Mouse (Mus musculus) kidney, adult 18-20 months (tissue): ENCODE measurements around the gene Gm8362.
"Not testable (repeated sequence)": the region's sequence is repeated elsewhere in the genome, so short reads cannot be mapped to it uniquely, and the experiment has no call there.

Experiments
- DNase-seq: peaks from one replicate; pipeline ENCODE4 v3.0.0; 2021

The Gm8362 gene

DNA sequence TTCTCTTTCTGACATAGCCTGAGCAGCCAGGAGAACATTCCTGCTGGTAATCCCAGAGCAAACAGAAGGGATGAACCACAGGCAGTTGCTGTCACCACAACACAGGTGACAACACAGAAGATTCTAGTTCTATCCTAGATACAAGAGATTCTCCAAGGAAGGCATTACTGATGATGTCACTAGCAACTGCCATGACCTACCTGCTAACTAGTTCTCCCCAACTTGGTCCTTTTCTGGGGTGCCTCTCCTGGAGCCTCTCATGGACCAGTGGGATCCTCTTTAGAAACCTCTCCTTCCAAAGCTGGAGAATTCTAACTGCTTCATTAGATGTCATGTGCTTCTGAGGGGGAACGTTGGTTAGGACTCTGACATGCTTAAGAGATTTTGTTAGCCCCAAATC is at the start of gene Gm8362:
Gene Gm8362 (minus strand): TSS at position 101 of the 400 bp plus-strand sequence.
- DNase-seq, result not testable (repeated sequence)

DNA sequence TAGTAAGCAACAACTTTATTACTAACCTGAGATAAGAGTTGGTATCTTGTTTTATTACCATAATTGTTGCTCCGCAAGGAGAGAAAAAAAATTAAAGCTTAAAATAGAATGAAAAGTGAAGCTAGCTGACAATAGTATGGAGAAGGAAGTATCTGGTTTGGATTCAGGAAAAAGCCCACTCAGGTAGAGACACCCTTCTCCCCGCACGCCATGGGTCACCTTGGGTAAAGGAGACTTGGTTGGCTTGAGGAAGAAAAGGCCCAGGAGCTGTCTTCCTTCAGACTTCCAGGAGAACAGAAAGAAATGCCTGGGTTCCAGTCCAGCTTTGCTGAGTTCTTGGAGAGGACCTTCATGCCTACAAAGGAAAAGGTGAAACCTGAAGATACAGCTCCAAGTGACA is 49.1 kb upstream of the Gm8362 start:
- DNase-seq, result not testable (repeated sequence)

DNA sequence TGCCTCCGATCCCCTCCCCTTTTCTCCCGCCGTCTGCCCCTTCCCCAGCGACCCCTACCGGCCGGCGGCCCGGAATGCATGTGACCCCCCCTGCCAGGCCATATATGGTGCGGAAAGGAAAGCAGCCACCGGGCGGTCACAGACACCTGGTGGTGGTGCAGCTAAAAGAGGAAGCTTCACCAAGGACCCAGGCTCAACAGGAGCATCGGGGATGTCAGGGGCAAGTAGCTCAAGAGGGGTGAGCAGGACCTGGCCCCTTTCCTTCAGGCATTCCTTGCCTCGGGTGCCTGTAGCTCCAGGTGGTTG is 17.0 kb downstream of the Gm8362 start:
- DNase-seq, result not testable (repeated sequence)

DNA sequence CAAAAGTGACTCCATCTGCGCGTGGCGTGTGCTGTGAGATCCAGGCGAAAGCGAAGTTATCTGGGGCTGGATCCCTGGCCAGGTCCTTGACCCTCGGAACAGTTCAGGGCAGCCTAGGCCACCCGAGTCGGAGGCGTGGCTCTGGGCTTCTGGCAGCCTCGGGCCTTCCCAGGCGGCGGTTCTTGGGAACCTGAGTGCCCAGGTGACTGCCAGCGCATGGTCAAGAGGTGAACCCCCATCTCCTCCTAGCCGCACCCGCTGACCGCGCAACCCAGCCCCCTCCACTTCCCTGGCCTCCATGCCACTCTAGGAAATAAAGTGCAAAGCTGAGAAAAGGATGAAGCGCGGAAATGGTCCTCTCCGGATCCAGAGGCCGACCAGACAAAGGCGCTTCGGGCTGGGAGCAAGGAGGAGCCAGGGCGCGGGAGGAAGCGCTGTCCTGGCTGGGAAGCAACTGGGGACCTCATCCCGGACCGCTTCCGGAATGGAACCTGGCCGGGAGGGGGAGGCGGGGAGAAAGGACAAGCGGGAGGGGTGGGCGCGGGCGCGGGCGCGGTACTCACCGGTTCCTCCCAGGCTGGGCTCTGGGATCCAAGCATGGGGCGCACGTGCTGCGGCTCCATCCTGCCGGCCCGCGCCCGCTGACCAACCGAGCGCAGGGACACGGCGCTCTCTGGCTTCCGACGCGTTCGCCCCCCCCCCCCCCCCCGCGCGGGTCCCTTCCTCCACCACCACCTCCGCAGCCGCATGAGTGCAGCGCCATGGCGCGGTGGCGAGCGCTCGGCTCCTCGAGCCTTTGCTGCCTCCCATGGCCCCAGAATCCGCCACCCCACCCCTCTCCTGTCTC is 17.6 kb downstream of the Gm8362 start:
- peak; percentile 2 for DNase-seq

DNA sequence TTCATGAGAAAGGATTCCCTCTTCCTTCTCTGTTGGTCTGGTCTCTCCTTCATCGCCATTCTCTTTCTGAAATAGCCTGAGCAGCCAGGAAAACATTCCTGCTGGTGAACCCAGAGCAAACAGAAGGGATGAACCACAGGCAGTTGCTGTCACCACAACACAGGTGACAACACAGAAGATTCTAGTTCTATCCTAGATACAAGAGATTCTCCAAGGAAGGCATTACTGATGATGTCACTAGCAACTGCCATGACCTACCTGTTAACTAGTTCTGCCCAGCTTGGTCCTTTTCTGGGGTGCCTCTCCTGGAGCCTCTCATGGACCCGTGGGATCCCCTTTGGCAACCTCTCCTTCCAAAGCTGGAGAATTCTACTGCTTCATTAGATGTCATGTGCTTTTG is 32.0 kb downstream of the Gm8362 start, which contains the start of gene Gm3636:
Gene Gm3636 (minus strand): TSS at position 101 of the 400 bp plus-strand sequence.
- DNase-seq, result not testable (repeated sequence)

DNA sequence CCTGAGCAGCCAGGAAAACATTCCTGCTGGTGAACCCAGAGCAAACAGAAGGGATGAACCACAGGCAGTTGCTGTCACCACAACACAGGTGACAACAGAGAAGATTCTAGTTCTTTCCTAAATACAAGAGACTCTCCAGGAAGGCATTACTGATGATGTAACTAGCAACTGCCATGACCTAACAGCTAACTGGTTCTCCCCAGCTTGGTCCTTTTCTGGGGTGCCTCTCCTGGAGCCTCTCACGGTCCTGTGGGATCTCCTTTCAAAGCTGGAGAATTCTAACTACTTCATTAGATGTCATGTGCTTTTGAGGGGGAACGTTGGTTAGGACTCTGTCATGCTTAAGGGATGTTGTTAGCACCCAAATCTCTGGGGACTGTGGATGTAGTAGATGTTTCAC is 54.1 kb downstream of the Gm8362 start, which contains the start of gene Gm8050:
Gene Gm8050 (minus strand): TSS at position 101 of the 400 bp plus-strand sequence.
- not testable (repeated sequence) for DNase-seq
